Mouse (Mus musculus) limb, embryonic 15.5 days (tissue): ENCODE measurements around the gene Rab5b. TPM values are rescaled to one million over a fixed set of nuclear protein-coding genes. Genes with fewer than 3 reads are reported as not detected.
A peak's percentile ranks its signal among the peaks of the same experiment; 100 is the strongest.

ENCODE experiments used
- ATAC-seq: fragments of 200-750 bp; cut with Nextera tagmentation; 2 replicates; pipeline ENCODE4 v1.8.0; 2017; ENCODE audit warnings: low read depth, moderate TSS enrichment; ENCODE audit not compliant: insufficient number of reproducible peaks, low FRiP score, low TSS enrichment
- H3K27ac ChIP-seq: fragments of 300-500 bp; sonication (generic); 2 replicates; pipeline ENCODE4 v1.5.1; 2015; ENCODE audit warnings: moderate library complexity, mild to moderate bottlenecking, inconsistent platforms
- H3K27me3 ChIP-seq: fragments of 300-500 bp; sonication (generic); 2 replicates; pipeline ENCODE4 v1.6.1; 2015; ENCODE audit warnings: inconsistent platforms
- H3K36me3 ChIP-seq: fragments of 300-500 bp; sonication (generic); 2 replicates; pipeline ENCODE4 v1.6.1; 2015; ENCODE audit warnings: inconsistent platforms
- H3K4me1 ChIP-seq: fragments of 300-500 bp; sonication (generic); 2 replicates; pipeline ENCODE4 v1.6.1; 2015; ENCODE audit warnings: inconsistent platforms
- H3K4me2 ChIP-seq: fragments of 300-500 bp; sonication (generic); 2 replicates; pipeline ENCODE4 v1.6.1; 2015; ENCODE audit warnings: mild to moderate bottlenecking, inconsistent platforms
- H3K4me3 ChIP-seq: fragments of 300-500 bp; sonication (generic); 2 replicates; pipeline ENCODE4 v1.5.1; 2015; ENCODE audit warnings: mild to moderate bottlenecking, inconsistent platforms
- H3K9ac ChIP-seq: fragments of 300-500 bp; sonication (generic); 2 replicates; pipeline ENCODE4 v1.6.1; 2015; ENCODE audit warnings: inconsistent platforms
- H3K9me3 ChIP-seq: fragments of 300-500 bp; sonication (generic); 2 replicates; pipeline ENCODE4 v1.6.1; 2016; ENCODE audit warnings: inconsistent platforms
- WGBS: fragments of 180-500 bp; shearing (Covaris S2); methylation state at CpG from one replicate; pipeline ENCODE4 v1.1.7; 2015; 5-methylcytosine and 5-hydroxymethylcytosine counted together
- polyA plus RNA-seq: library from polyadenylated mRNA; unstranded; fragments of >200 nt; fragmentation: Nextera tagmentation; extraction: Ambion mirVana; gene quantifications from 2 replicates; pipeline ENCODE4 v1.2.1, GENCODE M21; 2015

Rab5b gene
- polyA plus RNA-seq, 1 experiment from 2014 or later, result 90.6 TPM

DNA sequence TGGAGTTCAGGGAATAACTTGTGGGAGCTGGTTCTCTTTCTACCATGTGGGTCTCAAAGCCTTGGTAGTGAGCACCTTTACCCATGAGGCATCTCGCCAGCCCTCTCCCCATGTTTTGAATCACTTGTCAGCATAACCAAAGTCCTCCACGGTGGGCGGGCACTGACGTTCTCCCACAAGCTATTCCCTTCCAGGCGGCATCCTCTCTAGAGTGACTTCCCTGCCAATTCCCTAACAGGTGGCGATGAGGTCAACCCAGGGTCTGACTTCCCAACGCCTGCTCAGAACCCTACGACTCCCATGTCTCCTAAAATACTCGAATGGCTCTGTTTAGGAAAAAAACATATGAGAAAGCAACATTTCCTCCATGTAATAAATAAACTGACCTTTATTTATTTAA lies 38.2 kb downstream of the Rab5b start:
- H3K27me3 ChIP-seq, result no peaks in the 10 kb centered on the region
- no peak overlapping the region for H3K4me3 ChIP-seq
- H3K4me1 ChIP-seq, result no peaks in the 10 kb centered on the region
- ATAC-seq, result no peak
- H3K36me3 ChIP-seq, result no peaks in the 10 kb centered on the region
- WGBS, result 48% methylated on average over 9 of the region's 9 CpGs
- H3K9me3 ChIP-seq, result no peaks in the 10 kb centered on the region
- H3K27ac ChIP-seq, result no peak overlapping the region
- H3K9ac ChIP-seq, result no peak overlapping the region
- H3K4me2 ChIP-seq, result no peak overlapping the region

DNA sequence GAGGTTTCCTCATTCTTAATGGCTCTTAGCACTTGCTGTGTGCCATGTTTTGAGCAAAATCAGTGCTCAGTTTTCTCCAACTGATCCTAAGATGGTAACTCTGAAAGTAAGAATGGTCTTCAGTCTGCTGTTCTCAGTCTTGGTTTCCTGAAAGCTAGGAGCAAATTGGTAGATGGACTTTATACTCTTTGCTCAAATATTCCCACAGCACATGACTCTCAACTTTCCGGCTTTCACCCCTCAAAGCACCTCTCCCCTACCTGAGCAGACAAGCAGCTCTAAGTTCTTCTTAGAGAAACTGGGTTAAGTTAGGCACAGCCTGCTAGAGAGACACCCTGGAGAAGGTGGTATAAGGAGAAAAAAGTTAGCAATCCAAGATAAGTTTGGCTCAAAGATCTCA lies 39.3 kb downstream of the Rab5b start:
- no peaks in the 10 kb centered on the region for H3K36me3 ChIP-seq
- no peak overlapping the region for H3K4me3 ChIP-seq
- no peaks in the 10 kb centered on the region for H3K4me1 ChIP-seq
- ATAC-seq, result no peak
- H3K9ac ChIP-seq, result no peak overlapping the region
- H3K27me3 ChIP-seq, result no peaks in the 10 kb centered on the region
- no peak overlapping the region for H3K4me2 ChIP-seq
- H3K9me3 ChIP-seq, result no peaks in the 10 kb centered on the region
- no peak overlapping the region for H3K27ac ChIP-seq
- WGBS, result 95% methylated on average over 1 of the region's 1 CpGs

DNA sequence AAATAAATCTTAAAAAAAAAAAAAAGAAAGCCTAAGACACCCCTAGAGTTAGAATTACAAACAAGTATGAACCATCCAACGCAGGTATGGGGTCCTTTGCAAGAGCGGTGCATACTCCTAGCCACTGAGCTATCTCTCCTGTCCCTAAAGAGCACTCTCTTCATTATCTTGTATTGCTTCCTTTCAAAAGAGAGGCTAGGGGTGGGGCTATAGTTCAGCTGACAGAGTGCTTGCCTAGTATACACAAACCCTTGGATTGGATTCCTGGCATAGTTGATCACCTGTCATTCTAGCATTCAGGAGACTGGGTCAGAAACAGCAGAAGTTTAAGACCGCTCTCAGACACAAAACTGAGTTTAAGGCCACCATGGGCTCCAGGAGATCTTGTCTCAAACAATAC lies 40.8 kb downstream of the Rab5b start:
- H3K4me1 ChIP-seq, result no peaks in the 10 kb centered on the region
- no peak overlapping the region for H3K4me3 ChIP-seq
- no peaks in the 10 kb centered on the region for H3K9me3 ChIP-seq
- no peaks in the 10 kb centered on the region for H3K27me3 ChIP-seq
- ATAC-seq, result no peak
- 79% methylated on average over 3 of the region's 3 CpGs for WGBS
- no peak overlapping the region for H3K27ac ChIP-seq
- H3K36me3 ChIP-seq, result no peaks in the 10 kb centered on the region
- H3K4me2 ChIP-seq, result no peak overlapping the region
- H3K9ac ChIP-seq, result no peak overlapping the region

DNA sequence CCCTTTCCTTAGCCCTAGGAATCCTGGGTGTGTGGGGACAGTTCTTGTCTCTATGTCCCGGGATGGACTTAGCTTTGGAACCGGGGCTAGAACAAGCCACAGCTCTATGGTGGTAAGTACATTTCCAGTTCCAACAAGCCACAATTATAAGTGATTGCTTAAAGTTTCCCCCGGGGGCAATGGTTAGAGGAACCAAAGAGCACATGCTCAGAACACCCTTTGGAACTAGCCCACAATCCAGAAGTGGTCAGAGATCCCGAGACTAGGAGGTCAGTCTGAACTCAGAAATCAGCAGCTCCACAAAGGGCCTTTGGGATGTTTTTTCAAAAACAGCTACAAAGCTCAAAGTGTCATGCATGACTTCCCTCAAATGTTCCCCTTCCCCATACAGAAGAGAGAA lies 42.2 kb downstream of the Rab5b start:
- H3K4me3 ChIP-seq, result no peak overlapping the region
- no peak overlapping the region for H3K4me2 ChIP-seq
- H3K9ac ChIP-seq, result no peak overlapping the region
- no peaks in the 10 kb centered on the region for H3K4me1 ChIP-seq
- H3K27me3 ChIP-seq, result no peaks in the 10 kb centered on the region
- no peak for ATAC-seq
- no peaks in the 10 kb centered on the region for H3K9me3 ChIP-seq
- H3K27ac ChIP-seq, result no peak overlapping the region
- no peaks in the 10 kb centered on the region for H3K36me3 ChIP-seq
- 51% methylated on average over 4 of the region's 4 CpGs for WGBS

DNA sequence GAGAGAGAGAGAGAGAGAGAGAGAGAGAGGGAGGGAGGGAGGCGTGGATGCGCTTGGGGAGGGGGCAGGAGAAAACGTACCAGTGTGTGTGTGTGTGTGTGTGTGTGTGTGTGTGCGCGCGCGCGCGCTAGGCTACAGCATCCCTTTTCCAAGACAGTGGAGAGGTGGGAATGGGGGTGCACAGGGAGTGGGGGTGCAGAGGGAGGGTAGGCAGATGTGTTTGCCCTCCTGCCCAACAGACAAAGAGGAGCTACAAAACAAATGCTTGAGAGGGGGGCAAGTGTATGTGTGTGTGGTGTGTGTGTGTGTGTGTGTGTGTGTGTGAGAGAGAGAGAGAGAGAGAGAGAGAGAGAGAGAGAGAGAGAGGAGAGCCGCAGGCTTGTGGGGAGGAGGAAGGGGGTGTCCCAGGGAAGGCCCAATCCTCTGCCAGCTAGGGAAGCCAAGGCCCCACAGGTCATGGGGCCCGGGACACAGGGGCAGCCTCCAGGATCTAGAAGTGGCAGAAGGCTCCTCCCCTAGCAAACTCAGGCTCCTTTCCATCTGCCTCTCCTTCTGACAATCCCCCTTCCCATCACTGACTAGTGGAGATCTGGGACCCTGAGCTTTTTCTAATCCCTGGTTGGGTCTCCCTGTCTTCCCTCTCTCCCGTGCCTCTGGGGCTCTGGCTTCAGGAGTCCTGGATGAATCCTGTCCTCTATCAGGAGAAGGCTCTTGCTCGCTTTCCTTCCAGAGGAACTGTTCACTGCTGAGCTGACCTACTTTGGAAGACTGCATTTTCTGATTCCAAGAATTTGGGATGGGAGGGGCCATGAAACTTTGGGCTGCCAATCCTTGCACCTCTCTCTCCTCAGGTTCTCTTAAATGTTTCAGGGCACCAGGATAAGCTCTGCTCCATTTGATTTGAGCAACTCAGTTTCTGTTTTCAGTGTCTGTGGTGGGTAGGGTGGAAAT lies 49.6 kb downstream of the Rab5b start:
- Histone ChIP-seq H3K4me1 (peaks cover 22% of the 10 kb centered on the region), H3K27me3 (no peaks in the 10 kb centered on the region), H3K27ac (peak overlapping the region; percentile 80), H3K9ac (no peak overlapping the region), H3K36me3 (no peaks in the 10 kb centered on the region), H3K9me3 (no peaks in the 10 kb centered on the region), H3K4me3 (peak overlapping the region; percentile 54), H3K4me2 (peak overlapping the region; percentile 72)
- 0 out of 2 replicates have a peak, but pooled peaks have one; percentile 44 for ATAC-seq
- 8% methylated on average over 11 of the region's 13 CpGs for WGBS

DNA sequence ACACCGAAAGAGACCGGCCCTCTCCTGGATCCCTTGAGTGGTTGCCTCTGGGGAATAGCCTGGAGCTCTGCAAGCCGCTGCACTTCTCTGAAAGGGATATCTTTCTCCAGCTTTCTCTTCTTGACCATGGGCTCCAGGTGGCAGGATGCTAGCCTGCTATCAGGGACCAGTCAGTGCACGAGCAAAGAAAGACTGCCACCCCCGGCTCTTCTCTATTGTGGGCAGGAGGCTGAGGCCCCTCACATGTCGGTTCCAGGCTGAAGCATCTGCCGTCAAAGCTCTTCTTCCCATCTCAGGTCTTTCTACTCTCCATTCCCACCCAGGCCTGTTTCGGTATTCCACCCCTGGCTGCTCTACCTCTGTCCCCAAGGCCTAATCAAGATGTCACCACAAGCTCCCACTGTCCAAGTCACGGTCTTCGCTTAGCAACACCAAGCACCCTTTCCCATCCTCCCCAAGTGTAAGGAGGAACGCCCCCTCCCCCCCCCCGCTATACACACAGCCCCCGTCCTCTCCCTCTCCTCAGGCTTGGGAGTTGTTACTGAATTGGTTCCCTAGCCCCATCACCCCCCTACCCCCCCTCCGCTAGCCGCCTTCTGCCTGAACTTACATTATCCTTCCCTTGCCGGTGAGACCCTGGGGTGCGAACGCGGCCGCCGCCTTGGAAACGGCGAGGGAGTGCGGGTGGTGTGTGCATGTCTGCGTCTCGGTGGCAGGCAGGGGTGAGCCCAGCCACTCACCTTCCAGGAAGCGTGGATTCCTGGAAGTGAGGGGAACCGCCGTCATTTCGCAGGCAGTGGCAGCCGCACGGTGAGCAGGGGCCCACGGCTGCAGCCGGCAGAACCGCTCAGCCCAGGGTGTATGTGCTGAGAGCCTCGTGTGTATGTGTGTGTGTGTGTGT lies 50.7 kb downstream of the Rab5b start, which contains the start of gene Ikzf4:
Ikzf4 (minus strand) TSS at position 881 of the 901 bp plus-strand sequence.
- no peaks in the 10 kb centered on the region for H3K27me3 ChIP-seq
- H3K27ac ChIP-seq, result peak within 1 kb of the TSS; percentile 80
- 3% methylated on average over 36 of the region's 36 CpGs for WGBS
- H3K36me3 ChIP-seq, result peaks cover 6% of the 10 kb centered on the region; the same call in 1 of the 2 replicates
- H3K9me3 ChIP-seq, result no peaks in the 10 kb centered on the region
- peak; percentile 68 for ATAC-seq
- H3K9ac ChIP-seq, result peak within 1 kb of the TSS; percentile 18; the same call in 1 of the 2 replicates
- H3K4me3 ChIP-seq, result peak within 1 kb of the TSS; percentile 54
- peak within 1 kb of the TSS; percentile 72 for H3K4me2 ChIP-seq
- H3K4me1 ChIP-seq, result peaks cover 22% of the 10 kb centered on the region

DNA sequence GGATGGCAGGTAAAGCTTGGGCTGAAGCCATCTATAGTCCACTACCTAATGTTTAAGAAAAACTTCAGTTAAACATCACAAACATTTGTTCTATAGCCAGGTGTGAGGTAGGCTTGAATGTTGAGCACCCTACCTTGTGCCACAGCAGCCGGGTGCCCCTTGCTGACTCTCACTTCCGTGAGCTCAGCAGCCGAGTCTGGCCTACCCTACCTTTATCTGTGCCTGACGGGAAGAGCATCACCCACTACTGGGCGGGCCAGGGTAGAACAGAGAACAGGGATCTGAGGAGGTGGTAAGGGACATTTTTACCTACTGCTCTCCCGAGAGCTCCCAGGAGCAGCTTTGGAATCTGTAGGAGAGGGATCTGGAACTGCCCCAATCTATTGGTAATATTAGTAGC lies 53.3 kb downstream of the Rab5b start:
- H3K27ac ChIP-seq, result no peak overlapping the region

DNA sequence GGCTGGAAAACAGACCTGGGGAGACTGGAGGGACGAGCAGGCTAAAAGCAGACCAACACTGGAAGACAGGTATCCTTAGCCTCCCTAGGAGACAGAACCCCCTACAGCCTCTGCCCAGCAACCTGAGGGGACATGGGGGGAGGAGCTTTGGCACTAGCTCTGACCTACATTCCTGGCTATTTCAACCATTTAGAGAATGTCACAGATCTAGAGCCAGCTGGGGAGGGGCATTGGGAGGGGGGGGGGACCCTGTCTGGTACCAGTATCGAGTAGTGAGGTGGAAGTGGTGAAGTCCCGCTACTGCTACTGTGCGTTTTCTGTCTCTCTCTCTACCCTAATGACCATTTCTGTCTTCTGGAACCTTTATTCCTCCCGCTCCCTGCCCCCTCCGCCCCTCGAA lies 54.2 kb downstream of the Rab5b start:
- Histone ChIP-seq H3K9ac (no peak overlapping the region), H3K9me3 (no peaks in the 10 kb centered on the region), H3K27me3 (no peaks in the 10 kb centered on the region), H3K4me2 (no peak overlapping the region), H3K4me1 (peaks cover 19% of the 10 kb centered on the region), H3K27ac (no peak overlapping the region), H3K4me3 (no peak overlapping the region), H3K36me3 (peaks cover 28% of the 10 kb centered on the region; the same call in 1 of the 2 replicates)
- ATAC-seq, result no peak
- 64% methylated on average over 7 of the region's 7 CpGs for WGBS

More for the DNA sequence above, 53.3 kb downstream of the Rab5b start:
- Histone ChIP-seq H3K4me2 (no peak overlapping the region), H3K9me3 (no peaks in the 10 kb centered on the region), H3K36me3 (peaks cover 23% of the 10 kb centered on the region; the same call in 1 of the 2 replicates), H3K9ac (no peak overlapping the region), H3K4me3 (no peak overlapping the region), H3K27me3 (no peaks in the 10 kb centered on the region), H3K4me1 (peaks cover 22% of the 10 kb centered on the region)
- ATAC-seq, result no peak
- 86% methylated on average over 6 of the region's 6 CpGs for WGBS

DNA sequence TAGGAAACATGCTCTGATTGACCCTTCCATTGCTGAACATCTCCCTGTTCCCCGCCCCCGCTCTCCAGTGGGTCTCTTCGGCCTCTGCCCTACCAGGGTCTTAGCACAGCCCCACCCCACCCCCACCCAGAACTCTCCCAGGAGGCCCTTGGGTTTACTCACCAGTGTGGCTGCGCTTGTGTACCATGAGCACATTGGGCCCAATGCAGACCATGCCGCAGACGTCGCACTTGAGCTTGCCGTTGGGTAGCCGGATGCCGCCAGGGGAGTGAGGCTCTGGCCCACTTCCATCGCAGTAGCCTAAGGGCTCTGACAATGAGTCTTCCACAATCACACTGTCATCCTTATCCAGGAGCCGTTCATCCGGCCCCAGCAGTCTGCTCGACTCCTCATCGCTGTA lies 55.2 kb downstream of the Rab5b start:
- Histone ChIP-seq H3K9me3 (no peaks in the 10 kb centered on the region), H3K4me1 (peaks cover 11% of the 10 kb centered on the region), H3K36me3 (peaks cover 31% of the 10 kb centered on the region; the same call in 1 of the 2 replicates), H3K4me3 (no peak overlapping the region), H3K9ac (no peak overlapping the region), H3K27ac (no peak overlapping the region), H3K27me3 (no peaks in the 10 kb centered on the region), H3K4me2 (no peak overlapping the region)
- WGBS, result 94% methylated on average over 15 of the region's 15 CpGs
- ATAC-seq, result no peak

DNA sequence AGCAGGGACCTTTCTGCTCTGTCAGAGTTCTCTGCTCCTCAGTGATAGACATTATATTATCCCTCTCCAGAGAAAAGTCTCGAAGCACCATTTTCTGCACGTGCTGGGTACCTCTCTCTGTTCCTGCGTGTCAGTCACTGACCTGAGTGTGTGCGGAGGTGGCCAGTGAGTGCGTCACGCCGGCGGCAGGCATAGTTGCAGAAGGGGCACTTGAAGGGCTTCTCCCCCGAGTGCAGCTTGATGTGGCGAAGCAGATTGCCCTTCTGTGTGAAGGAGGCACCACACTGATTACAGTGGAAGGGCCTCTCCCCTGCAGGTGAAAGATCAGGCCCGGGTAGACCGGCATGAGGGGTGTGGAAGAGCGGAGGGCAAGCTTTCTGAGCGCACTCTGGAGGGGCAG lies 56.1 kb downstream of the Rab5b start:
- peaks cover 37% of the 10 kb centered on the region for H3K36me3 ChIP-seq
- ATAC-seq, result no peak
- H3K9ac ChIP-seq, result no peak overlapping the region

DNA sequence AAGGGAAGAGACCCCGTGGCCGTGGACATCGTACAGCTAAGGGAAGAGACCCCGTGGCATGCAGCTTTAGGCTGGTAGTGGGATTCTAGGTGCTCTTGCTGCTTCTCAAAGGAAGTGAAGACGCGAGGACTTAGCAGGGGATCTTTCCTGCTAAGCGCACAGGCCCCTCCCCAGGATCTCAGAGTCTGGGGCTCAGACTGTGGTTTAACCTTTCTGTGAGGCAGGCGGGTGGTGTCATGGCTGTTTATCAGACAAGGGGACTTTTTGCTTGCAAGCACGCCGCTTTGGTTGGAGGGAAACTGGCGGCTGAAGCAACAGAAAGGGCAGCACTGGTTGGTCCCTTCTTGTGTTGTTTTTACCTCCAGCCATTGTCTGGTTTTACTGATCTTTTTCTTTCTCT lies 59.1 kb downstream of the Rab5b start:
- Histone ChIP-seq H3K27ac (no peak overlapping the region), H3K9ac (no peak overlapping the region), H3K4me2 (no peak overlapping the region), H3K4me1 (no peaks in the 10 kb centered on the region), H3K27me3 (no peaks in the 10 kb centered on the region), H3K9me3 (no peaks in the 10 kb centered on the region), H3K36me3 (peaks cover 63% of the 10 kb centered on the region), H3K4me3 (no peak overlapping the region)
- no peak for ATAC-seq
- 32% methylated on average over 11 of the region's 11 CpGs for WGBS

More for the DNA sequence above, 56.1 kb downstream of the Rab5b start:
- 91% methylated on average over 14 of the region's 14 CpGs for WGBS
- Histone ChIP-seq H3K4me3 (no peak overlapping the region), H3K27ac (no peak overlapping the region), H3K4me1 (peaks cover 7% of the 10 kb centered on the region), H3K9me3 (no peaks in the 10 kb centered on the region), H3K4me2 (no peak overlapping the region), H3K27me3 (no peaks in the 10 kb centered on the region)
